Mouse (Mus musculus): ENCODE results near the gene Zfp646.

DNA sequence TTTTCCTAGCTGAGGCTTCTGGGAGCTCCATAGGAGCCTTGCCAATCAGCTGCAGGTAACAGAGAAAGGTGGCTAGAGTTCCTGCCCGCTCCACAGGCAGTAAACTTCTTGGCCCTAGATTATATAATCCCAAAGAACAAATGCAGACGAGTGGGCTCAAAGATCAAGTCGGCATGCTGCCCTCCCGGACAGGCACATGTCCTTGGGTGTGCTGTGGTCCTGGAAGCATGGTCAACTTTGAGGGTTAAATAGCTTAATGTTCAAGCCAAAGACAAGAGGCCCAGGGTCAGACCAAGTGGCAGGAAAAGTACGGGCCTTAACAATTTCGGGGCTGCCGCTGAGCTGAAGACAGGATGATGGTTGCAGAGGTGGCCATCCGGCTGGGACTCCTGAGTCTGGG is 50.0 kb downstream of the Zfp646 start:
- TF ChIP-seq POLR2A (IDR thresholded peaks at IDR 0.05; ENCODE audit: insufficient read depth, low read length): no peak
- TF ChIP-seq CTCF (IDR thresholded peaks at IDR 0.05; ENCODE audit: low read depth, low read length): no peak
- TF ChIP-seq EP300 (IDR thresholded peaks at IDR 0.05; ENCODE audit: insufficient read depth, low read depth, low read length): no peak
